Mouse (Mus musculus) MEL (cell line): ENCODE results near the gene Pgam1. TPM values are rescaled to one million over a fixed set of nuclear protein-coding genes. Genes with fewer than 3 reads are reported as not detected.

Experiments used
- DNase-seq: peaks from one replicate; pipeline ENCODE4 v3.0.0; 2011; ENCODE audit warnings: low read depth, low spot score
- H3K27ac ChIP-seq: 2 replicates; pipeline ENCODE4 v1.5.1; 2012; ENCODE audit warnings: low read depth, mild to moderate bottlenecking, control low read depth, low read length, moderate library complexity; ENCODE audit not compliant: control insufficient read depth
- H3K27me3 ChIP-seq, 2 experiments: fragments of 150-350 bp in 1 of 2; sonication (generic) in 1 of 2; 2 replicates each; pipeline ENCODE4 v1.6.1; 2012; ENCODE audit warnings: low read length in 2 of 2, mild to moderate bottlenecking in 2 of 2, improper control_type of control experiment in 1 of 2, moderate library complexity in 1 of 2; ENCODE audit not compliant: insufficient read depth in 2 of 2, control insufficient read depth in 1 of 2
- H3K36me3 ChIP-seq, 2 experiments: 2 replicates each; pipeline ENCODE4 v1.6.1; 2012 to 2014; ENCODE audit warnings: low read length in 2 of 2, improper control_type of control experiment in 1 of 2, inconsistent platforms in 1 of 2, mild to moderate bottlenecking in 1 of 2; ENCODE audit not compliant: insufficient read depth in 2 of 2, control insufficient read depth in 1 of 2
- H3K4me1 ChIP-seq, 2 experiments: fragments of 150-350 bp in 1 of 2; sonication (generic) in 1 of 2; 2 replicates each; pipeline ENCODE4 v1.6.1; 2012; ENCODE audit warnings: low read length in 2 of 2, improper control_type of control experiment in 1 of 2, mild to moderate bottlenecking in 1 of 2; ENCODE audit not compliant: insufficient read depth in 2 of 2, control insufficient read depth in 1 of 2
- H3K4me3 ChIP-seq, 2 experiments: fragments of 150-350 bp in 1 of 2; sonication (generic) in 1 of 2; 2 replicates each; pipeline ENCODE4 v1.5.1; 2012; ENCODE audit warnings: low read depth in 2 of 2, low read length in 2 of 2, mild to moderate bottlenecking in 2 of 2, moderate library complexity in 2 of 2, control low read depth in 1 of 2, improper control_type of control experiment in 1 of 2; ENCODE audit not compliant: control insufficient read depth in 1 of 2, insufficient read depth in 1 of 2
- H3K79me2 ChIP-seq: 2 replicates; pipeline ENCODE4 v1.6.1; 2012; ENCODE audit warnings: mild to moderate bottlenecking, low read length, moderate library complexity; ENCODE audit not compliant: control insufficient read depth, poor library complexity, insufficient read depth
- H3K9ac ChIP-seq: 2 replicates; pipeline ENCODE4 v1.6.1; 2012; ENCODE audit warnings: low read depth, mild to moderate bottlenecking, control low read depth, low read length, moderate library complexity; ENCODE audit not compliant: control insufficient read depth, poor library complexity, severe bottlenecking
- H3K9me3 ChIP-seq: fragments of 150-350 bp; sonication (generic); replicated peaks from 2 replicates; pipeline ENCODE4 v1.6.1; 2012; ENCODE audit warnings: mild to moderate bottlenecking, low read length, improper control_type of control experiment, moderate library complexity; ENCODE audit not compliant: insufficient read depth
- CHD1 ChIP-seq: IDR thresholded peaks from 2 replicates; pipeline ENCODE4 v1.6.1; 2012; ENCODE audit warnings: low read depth, mild to moderate bottlenecking, inconsistent platforms, low read length, improper control_type of control experiment
- E2F4 ChIP-seq: IDR thresholded peaks from 2 replicates; pipeline ENCODE4 v1.6.1; 2011; ENCODE audit warnings: low read depth, low read length, improper control_type of control experiment, borderline replicate concordance
- EP300 ChIP-seq, 2 experiments: IDR thresholded peaks; 2 replicates each; pipeline ENCODE4 v1.6.1; 2011; ENCODE audit warnings: improper control_type of control experiment in 2 of 2, low read length in 2 of 2, low read depth in 1 of 2, mild to moderate bottlenecking in 1 of 2
- ETS1 ChIP-seq: IDR thresholded peaks from 2 replicates; pipeline ENCODE4 v1.6.1; 2012; ENCODE audit warnings: low read depth, mild to moderate bottlenecking, inconsistent platforms, low read length, improper control_type of control experiment, moderate library complexity
- GATA1 ChIP-seq: IDR thresholded peaks from 2 replicates; pipeline ENCODE4 v1.6.1; 2011; ENCODE audit warnings: low read depth, low read length, improper control_type of control experiment
- KAT2A ChIP-seq: conservative IDR thresholded peaks from 2 replicates; pipeline ENCODE4 v1.6.1; 2012; ENCODE audit warnings: low read depth, low read length, improper control_type of control experiment, inconsistent platforms
- MAZ ChIP-seq: IDR thresholded peaks from 2 replicates; pipeline ENCODE4 v1.6.1; 2012; ENCODE audit warnings: low read depth, mild to moderate bottlenecking, inconsistent platforms, low read length, improper control_type of control experiment
- MEF2A ChIP-seq: IDR thresholded peaks from 2 replicates; pipeline ENCODE4 v1.6.1; 2014; ENCODE audit warnings: low read depth, mild to moderate bottlenecking, inconsistent platforms, low read length, improper control_type of control experiment; ENCODE audit not compliant: poor library complexity, insufficient replicate concordance, severe bottlenecking; ENCODE audit errors: extremely low read depth
- MXI1 ChIP-seq: IDR thresholded peaks from 2 replicates; pipeline ENCODE4 v1.6.1; 2011; ENCODE audit warnings: mild to moderate bottlenecking, low read depth, low read length, improper control_type of control experiment
- NELFE ChIP-seq: IDR thresholded peaks from 2 replicates; pipeline ENCODE4 v1.6.1; 2011; ENCODE audit warnings: low read depth, low read length, improper control_type of control experiment
- NRF1 ChIP-seq: IDR thresholded peaks from 2 replicates; pipeline ENCODE4 v1.6.1; 2014; ENCODE audit warnings: low read depth, mild to moderate bottlenecking, inconsistent platforms, low read length, improper control_type of control experiment, moderate library complexity; ENCODE audit not compliant: poor library complexity, insufficient read depth, severe bottlenecking
- POLR2A ChIP-seq, 2 experiments: IDR thresholded peaks; 2 replicates each; pipeline ENCODE4 v1.6.1; 2011 to 2012; ENCODE audit warnings: low read length in 2 of 2, mild to moderate bottlenecking in 2 of 2, control low read depth in 1 of 2, improper control_type of control experiment in 1 of 2, low read depth in 1 of 2, moderate library complexity in 1 of 2; ENCODE audit not compliant: control insufficient read depth in 1 of 2, insufficient read depth in 1 of 2, poor library complexity in 1 of 2
- POLR2AphosphoS5 ChIP-seq: IDR thresholded peaks from 2 replicates; pipeline ENCODE4 v1.6.1; 2012; ENCODE audit warnings: low read depth, borderline replicate concordance, mild to moderate bottlenecking, inconsistent platforms, low read length, moderate library complexity, mixed read lengths
- RAD21 ChIP-seq: IDR thresholded peaks from 2 replicates; pipeline ENCODE4 v1.6.1; 2011; ENCODE audit warnings: mild to moderate bottlenecking, low read depth, low read length, improper control_type of control experiment
- SIN3A ChIP-seq: IDR thresholded peaks from 2 replicates; pipeline ENCODE4 v1.6.1; 2012; ENCODE audit warnings: low read length, improper control_type of control experiment, inconsistent platforms
- TAL1 ChIP-seq: IDR thresholded peaks from 2 replicates; pipeline ENCODE4 v1.6.1; 2012; ENCODE audit warnings: mild to moderate bottlenecking, inconsistent platforms, low read length, moderate library complexity, mixed read lengths
- TBP ChIP-seq: IDR thresholded peaks from 2 replicates; pipeline ENCODE4 v1.8.0; 2011; ENCODE audit warnings: low read depth, low read length, improper control_type of control experiment
- TCF12 ChIP-seq: IDR thresholded peaks from 2 replicates; pipeline ENCODE4 v1.6.1; 2014; ENCODE audit warnings: low read depth, mild to moderate bottlenecking, inconsistent platforms, low read length, improper control_type of control experiment, moderate library complexity
- USF1 ChIP-seq: IDR thresholded peaks from 2 replicates; pipeline ENCODE4 v1.6.1; 2014; ENCODE audit warnings: low read depth, mild to moderate bottlenecking, inconsistent platforms, low read length, improper control_type of control experiment, moderate library complexity
- ZC3H11A ChIP-seq: IDR thresholded peaks from 2 replicates; pipeline ENCODE4 v1.6.1; 2012; ENCODE audit warnings: low read depth, mild to moderate bottlenecking, inconsistent platforms, low read length, improper control_type of control experiment
- ZKSCAN1 ChIP-seq: IDR thresholded peaks from 2 replicates; pipeline ENCODE4 v1.6.1; 2012; ENCODE audit warnings: low read depth, mild to moderate bottlenecking, inconsistent platforms, low read length, improper control_type of control experiment, moderate library complexity
- polyA plus RNA-seq, 2 experiments: library from polyadenylated mRNA; stranded (reverse) in 1 of 2; unstranded in 1 of 2; fragments of >175 nt in 1 of 2; fragments of >200 nt in 1 of 2; gene quantifications; 2 replicates each; pipeline versions ENCODE4 v1.2.1 to v1.2.4; 2012; ENCODE audit warnings: low replicate concordance in 2 of 2, low read depth in 1 of 2; ENCODE audit not compliant: insufficient read length in 2 of 2, insufficient read depth in 1 of 2, missing spikeins in 1 of 2
- total RNA-seq: library from RNA; depleted of rRNA; stranded (reverse); fragments of 300-350 nt; gene quantifications from 2 replicates; pipeline ENCODE4 v1.2.3, GENCODE M21; 2012

Pgam1 gene
- total and polyA plus RNA-seq, 3 experiments, result 220 to 756 (median 267) TPM

- Histone ChIP-seq H3K27me3 (no peaks in the 10 kb centered on the region), H3K4me1 (peaks cover 0 to 4% of the 10 kb centered on the region in 2 experiments; a peak in 2 of 4 replicates), H3K36me3 (peaks cover 6 to 28% of the 10 kb centered on the region in 2 experiments), H3K27ac (no peak overlapping the region), H3K4me3 (no peak overlapping the region), H3K9me3 (no peaks in the 10 kb centered on the region), H3K9ac (no peak overlapping the region), H3K79me2 (no peaks in the 10 kb centered on the region)
- TF ChIP-seq MEF2A (no peak), POLR2AphosphoS5 (no peak), ZKSCAN1 (peak; percentile 91), NELFE (no peak), SIN3A (no peak), NRF1 (no peak), ETS1 (no peak)
- no peak for DNase-seq
Measured at GRCm38 (mm10) chr19:41883882-41884281, 27.8 kb upstream of the Pgam1 start.

DNA sequence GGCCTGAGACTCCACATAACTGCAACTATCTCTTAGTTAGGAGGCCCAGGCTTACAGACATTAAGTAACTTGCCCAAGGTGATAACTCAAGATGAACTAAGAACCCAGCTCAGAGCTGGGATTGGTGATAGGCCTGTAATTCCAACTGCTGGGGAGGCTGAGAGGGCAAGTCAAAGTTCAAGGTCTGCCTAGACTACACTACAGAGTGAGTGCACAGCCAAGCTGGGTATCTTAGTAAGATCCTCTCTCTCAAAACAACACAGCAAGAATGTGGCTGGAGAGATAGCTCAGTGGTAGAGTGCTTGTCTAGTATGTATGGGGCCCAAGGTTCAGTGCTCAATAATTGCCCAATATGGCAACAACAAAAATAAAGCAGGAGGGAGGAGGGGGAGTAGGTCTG is 23.5 kb upstream of the Pgam1 start:
- peak; percentile 61 for DNase-seq
- no peaks in the 10 kb centered on the region; the same call in none of the 2 replicates for H3K79me2 ChIP-seq
- peaks cover 0 to 4% of the 10 kb centered on the region in 2 experiments; a peak in 2 of 4 replicates for H3K4me1 ChIP-seq
- peak; percentile 83 for TF ChIP-seq GATA1
- TF ChIP-seq ETS1, result peak; percentile 65
- no peak for TF ChIP-seq MAZ
- TF ChIP-seq ZC3H11A, result no peak
- TF ChIP-seq TBP, result no peak
- TF ChIP-seq EP300 (IDR thresholded peaks at IDR 0.05; ENCODE audit: low read depth in 1 of 2, low read length in 2 of 2), result peak; percentile 86; a peak in 3 of 4 replicates
- TF ChIP-seq TCF12, result peak; percentile 82
- no peak for TF ChIP-seq KAT2A
- peak; percentile 83 for TF ChIP-seq TAL1
- no peak for TF ChIP-seq MEF2A
- peak; percentile 37; the same call in 1 of the 2 replicates for TF ChIP-seq MXI1
- TF ChIP-seq E2F4, result no peak
- TF ChIP-seq RAD21, result no peak
- TF ChIP-seq NELFE, result no peak
- no peak for TF ChIP-seq POLR2A (IDR thresholded peaks at IDR 0.05; ENCODE audit: control insufficient read depth in 1 of 2, insufficient read depth in 1 of 2, low read depth in 1 of 2, low read length in 2 of 2, poor library complexity in 1 of 2)
- TF ChIP-seq SIN3A, result peak; percentile 59; the same call in 1 of the 2 replicates
- TF ChIP-seq CHD1, result no peak
- 0 out of 2 replicates have a peak, but pooled peaks have one; percentile 9 for TF ChIP-seq USF1
- TF ChIP-seq NRF1, result no peak
- peaks cover 7 to 25% of the 10 kb centered on the region in 2 experiments for H3K36me3 ChIP-seq
- H3K9ac ChIP-seq, result no peak overlapping the region
- H3K27me3 ChIP-seq, result no peaks in the 10 kb centered on the region
- H3K4me3 ChIP-seq, result no peak overlapping the region
- peak overlapping the region; percentile 11; the same call in 1 of the 2 replicates for H3K27ac ChIP-seq
- no peaks in the 10 kb centered on the region for H3K9me3 ChIP-seq
